ENCODE assay signal across 22 mouse cellular contexts in genomic region chr10:96337088-96337666, GRCm38 (mm10).
A peak's percentile ranks its signal among the peaks of the same experiment; 100 is the strongest.
DNase-seq lines count a peak whose midpoint lies in the region; ATAC-seq and TF ChIP-seq lines count a peak whose summit lies in the region.
"Had no signal": no experiment of that assay in that cellular context is flagged by ENCODE, and none has a peak within 500 bp of the region (broad histone marks: within the 10 kb centered on the region; RNA-seq: fewer than 3 reads in every experiment).

No protein-coding gene starts in this region.

- no peak overlapping the region for H3K4me2 ChIP-seq in forebrain, embryonic 16.5 days (ENCODE audit: low read length)
- no peak overlapping the region for H3K4me2 ChIP-seq in forebrain, postnatal 0 days (ENCODE audit: low read depth)
- no peak overlapping the region for H3K4me2 ChIP-seq in lung, postnatal 0 days (replicated peaks; ENCODE audit: low read depth, low read length)
- no peak overlapping the region for H3K4me2 ChIP-seq in stomach, postnatal 0 days (replicated peaks; ENCODE audit: low read depth)
- H3K4me2 ChIP-seq: heart, embryonic 15.5 days; hindbrain, embryonic 15.5 days; intestine, embryonic 15.5 days; limb, embryonic 15.5 days; liver, embryonic 15.5 days; stomach, embryonic 15.5 days had no signal

- TF ChIP-seq CTCF in forebrain, postnatal 0 days (IDR thresholded peaks at IDR 0.05; ENCODE audit: low read depth): no peak
- no peak for TF ChIP-seq CTCF in lung, postnatal 0 days (IDR thresholded peaks at IDR 0.05)
- no peak for TF ChIP-seq CTCF in brain, embryonic 14.5 days (IDR thresholded peaks at IDR 0.05; ENCODE audit: borderline replicate concordance, extremely low read depth, insufficient read depth, insufficient read length)
- TF ChIP-seq CTCF in stomach, postnatal 0 days (IDR thresholded peaks at IDR 0.05; ENCODE audit: low read depth): no peak

- TF ChIP-seq POLR2A in brain, embryonic 14.5 days (IDR thresholded peaks at IDR 0.05; ENCODE audit: borderline replicate concordance, extremely low read depth, insufficient read depth, insufficient read length, poor library complexity, severe bottlenecking): no peak

- no peaks in the 10 kb centered on the region for H3K36me3 ChIP-seq in forebrain, embryonic 16.5 days (ENCODE audit: control insufficient read depth, insufficient read depth)
- no peaks in the 10 kb centered on the region for H3K36me3 ChIP-seq in forebrain, postnatal 0 days (ENCODE audit: insufficient read depth)
- H3K36me3 ChIP-seq in lung, postnatal 0 days (ENCODE audit: insufficient read depth, low read length): no peaks in the 10 kb centered on the region
- H3K36me3 ChIP-seq in stomach, postnatal 0 days (ENCODE audit: control insufficient read depth, insufficient read depth, low read length): no peaks in the 10 kb centered on the region
- H3K36me3 ChIP-seq: embryonic facial prominence, embryonic 10.5 days; heart, embryonic 15.5 days; hindbrain, embryonic 15.5 days; intestine, embryonic 15.5 days; limb, embryonic 15.5 days; liver, embryonic 15.5 days; stomach, embryonic 15.5 days had no signal

- WGBS in forebrain, embryonic 16.5 days: 24% methylated on average over 9 of the region's 9 CpGs
- 32% methylated on average over 9 of the region's 9 CpGs for WGBS in forebrain, postnatal 0 days
- WGBS in lung, postnatal 0 days: 85% methylated on average over 9 of the region's 9 CpGs
- WGBS in stomach, postnatal 0 days: 76% methylated on average over 9 of the region's 9 CpGs

- no peak overlapping the region for H3K4me3 ChIP-seq in forebrain, embryonic 16.5 days (replicated peaks; ENCODE audit: low read length)
- no peak overlapping the region for H3K4me3 ChIP-seq in forebrain, postnatal 0 days (ENCODE audit: low read depth, low read length)
- H3K4me3 ChIP-seq in lung, postnatal 0 days (ENCODE audit: low read depth, low read length): no peak overlapping the region
- no peak overlapping the region for H3K4me3 ChIP-seq in stomach, postnatal 0 days (ENCODE audit: low read depth, low read length)
- H3K4me3 ChIP-seq: embryonic facial prominence, embryonic 10.5 days; heart, embryonic 15.5 days; hindbrain, embryonic 15.5 days; intestine, embryonic 15.5 days; limb, embryonic 15.5 days; liver, embryonic 15.5 days; stomach, embryonic 15.5 days had no signal

- TF ChIP-seq EP300 in lung, postnatal 0 days (IDR thresholded peaks at IDR 0.05): no peak
- no peak for TF ChIP-seq EP300 in stomach, postnatal 0 days (optimal IDR thresholded peaks at IDR 0.05)

- intact Hi-C loops in gastrocnemius, postnatal 14 days (cut with DNase I; ENCODE audit: low total_unique reads): no loop called here

- no peak overlapping the region for H3K27ac ChIP-seq in forebrain, embryonic 16.5 days (ENCODE audit: low read length)
- H3K27ac ChIP-seq in forebrain, postnatal 0 days (ENCODE audit: low read depth, low read length): no peak overlapping the region
- H3K27ac ChIP-seq in lung, postnatal 0 days (ENCODE audit: low read length): peak overlapping the region; percentile 66
- H3K27ac ChIP-seq in stomach, postnatal 0 days (replicated peaks): peak overlapping the region; percentile 65; the same call in 1 of the 2 replicates
- H3K27ac ChIP-seq: embryonic facial prominence, embryonic 10.5 days; heart, embryonic 15.5 days; hindbrain, embryonic 15.5 days; intestine, embryonic 15.5 days; limb, embryonic 15.5 days; liver, embryonic 15.5 days; stomach, embryonic 15.5 days had no signal

- H3K9ac ChIP-seq in forebrain, embryonic 16.5 days (replicated peaks; ENCODE audit: low read depth, low read length): no peak overlapping the region
- H3K9ac ChIP-seq in forebrain, postnatal 0 days: no peak overlapping the region
- H3K9ac ChIP-seq in lung, postnatal 0 days (replicated peaks; ENCODE audit: low read depth): no peak overlapping the region
- no peak overlapping the region for H3K9ac ChIP-seq in stomach, postnatal 0 days (ENCODE audit: low read length)
- H3K9ac ChIP-seq: heart, embryonic 15.5 days; hindbrain, embryonic 15.5 days; intestine, embryonic 15.5 days; limb, embryonic 15.5 days; liver, embryonic 15.5 days; stomach, embryonic 15.5 days had no signal

- no peaks in the 10 kb centered on the region for H3K9me3 ChIP-seq in forebrain, embryonic 16.5 days (ENCODE audit: control insufficient read depth, low read length)
- no peaks in the 10 kb centered on the region for H3K9me3 ChIP-seq in forebrain, postnatal 0 days (ENCODE audit: low read length)
- no peaks in the 10 kb centered on the region for H3K9me3 ChIP-seq in lung, postnatal 0 days (ENCODE audit: low read length)
- no peaks in the 10 kb centered on the region for H3K9me3 ChIP-seq in stomach, postnatal 0 days (ENCODE audit: control insufficient read depth, low read length)
- H3K9me3 ChIP-seq: embryonic facial prominence, embryonic 10.5 days; heart, embryonic 15.5 days; hindbrain, embryonic 15.5 days; intestine, embryonic 15.5 days; limb, embryonic 15.5 days; liver, embryonic 15.5 days; stomach, embryonic 15.5 days had no signal

- no peaks in the 10 kb centered on the region for H3K27me3 ChIP-seq in forebrain, embryonic 16.5 days (replicated peaks; ENCODE audit: control insufficient read depth, insufficient read depth, low read length)
- H3K27me3 ChIP-seq in forebrain, postnatal 0 days (ENCODE audit: insufficient read depth, low read length): no peaks in the 10 kb centered on the region
- no peaks in the 10 kb centered on the region for H3K27me3 ChIP-seq in lung, postnatal 0 days (replicated peaks; ENCODE audit: insufficient read depth, low read length)
- no peaks in the 10 kb centered on the region for H3K27me3 ChIP-seq in stomach, postnatal 0 days (ENCODE audit: control insufficient read depth, insufficient read depth, low read length)
- H3K27me3 ChIP-seq: heart, embryonic 15.5 days; hindbrain, embryonic 15.5 days; intestine, embryonic 15.5 days; limb, embryonic 15.5 days; liver, embryonic 15.5 days; stomach, embryonic 15.5 days had no signal

- H3K4me1 ChIP-seq in forebrain, embryonic 16.5 days (replicated peaks; ENCODE audit: control insufficient read depth, insufficient read depth, low read length): peaks cover 12% of the 10 kb centered on the region; the same call in 1 of the 2 replicates
- H3K4me1 ChIP-seq in forebrain, postnatal 0 days (ENCODE audit: insufficient read depth): 0 out of 2 replicates have a peak, but pooled peaks cover 3% of the 10 kb centered on the region
- H3K4me1 ChIP-seq in lung, postnatal 0 days (ENCODE audit: insufficient read depth, low read depth, low read length): no peaks in the 10 kb centered on the region; the same call in 1 of the 2 replicates
- H3K4me1 ChIP-seq in stomach, postnatal 0 days (replicated peaks; ENCODE audit: control insufficient read depth, insufficient read depth): no peaks in the 10 kb centered on the region
- H3K4me1 ChIP-seq: embryonic facial prominence, embryonic 10.5 days; hindbrain, embryonic 15.5 days; intestine, embryonic 15.5 days; limb, embryonic 15.5 days; liver, embryonic 15.5 days; stomach, embryonic 15.5 days had no signal

- no peak for DNase-seq in forebrain, postnatal 0 days
- DNase-seq in lung, postnatal 0 days (ENCODE audit: low spot score): no peak
- DNase-seq in lung, postnatal 25 days (ENCODE audit: low spot score): no peak
- peak; percentile 57 for DNase-seq in brain, embryonic 14.5 days (ENCODE audit: low read depth)
- DNase-seq in stomach, postnatal 0 days (ENCODE audit: low spot score): no peak
- no peak for DNase-seq in gastrocnemius, postnatal 14 days
- DNase-seq: adrenal gland, postnatal 25 days; cerebellum, adult 11-12 months; cerebellum, postnatal 10 days; heart, postnatal 4 days; kidney, adult 9 months; kidney, postnatal 14 days; left cerebral cortex, postnatal 4 days; thymus, adult 2 months had no signal

- 0 out of 2 replicates have a peak, but pooled peaks have one; percentile 49 for ATAC-seq in forebrain, embryonic 16.5 days
- ATAC-seq in forebrain, postnatal 0 days: no peak
- ATAC-seq in lung, postnatal 0 days: no peak
- ATAC-seq in stomach, postnatal 0 days (ENCODE audit: low FRiP score, low TSS enrichment): no peak
- ATAC-seq: intestine, embryonic 15.5 days had no signal

Comparison
In these comparisons a context has a peak if more than half of its experiments do, and no peak if none do; other contexts are left out.
1. H3K27ac ChIP-seq: peak in lung, postnatal 0 days (single experiment) and stomach, postnatal 0 days (single experiment); none in forebrain, embryonic 16.5 days (single experiment) and forebrain, postnatal 0 days (single experiment).